Mouse (Mus musculus) MEL (cell line): ENCODE measurements around the gene Stra8. TPM values are rescaled to one million over a fixed set of nuclear protein-coding genes. Genes with fewer than 3 reads are reported as not detected.

Source experiments
- DNase-seq: peaks from one replicate; pipeline ENCODE4 v3.0.0; 2011; ENCODE audit warnings: low read depth, low spot score
- H3K27ac ChIP-seq: 2 replicates; pipeline ENCODE4 v1.5.1; 2012; ENCODE audit warnings: low read depth, mild to moderate bottlenecking, control low read depth, low read length, moderate library complexity; ENCODE audit not compliant: control insufficient read depth
- H3K27me3 ChIP-seq, 2 experiments: fragments of 150-350 bp in 1 of 2; sonication (generic) in 1 of 2; 2 replicates each; pipeline ENCODE4 v1.6.1; 2012; ENCODE audit warnings: low read length in 2 of 2, mild to moderate bottlenecking in 2 of 2, improper control_type of control experiment in 1 of 2, moderate library complexity in 1 of 2; ENCODE audit not compliant: insufficient read depth in 2 of 2, control insufficient read depth in 1 of 2
- H3K36me3 ChIP-seq, 2 experiments: 2 replicates each; pipeline ENCODE4 v1.6.1; 2012 to 2014; ENCODE audit warnings: low read length in 2 of 2, improper control_type of control experiment in 1 of 2, inconsistent platforms in 1 of 2, mild to moderate bottlenecking in 1 of 2; ENCODE audit not compliant: insufficient read depth in 2 of 2, control insufficient read depth in 1 of 2
- H3K4me1 ChIP-seq, 2 experiments: fragments of 150-350 bp in 1 of 2; sonication (generic) in 1 of 2; 2 replicates each; pipeline ENCODE4 v1.6.1; 2012; ENCODE audit warnings: low read length in 2 of 2, improper control_type of control experiment in 1 of 2, mild to moderate bottlenecking in 1 of 2; ENCODE audit not compliant: insufficient read depth in 2 of 2, control insufficient read depth in 1 of 2
- H3K4me3 ChIP-seq, 2 experiments: fragments of 150-350 bp in 1 of 2; sonication (generic) in 1 of 2; 2 replicates each; pipeline ENCODE4 v1.5.1; 2012; ENCODE audit warnings: low read depth in 2 of 2, low read length in 2 of 2, mild to moderate bottlenecking in 2 of 2, moderate library complexity in 2 of 2, control low read depth in 1 of 2, improper control_type of control experiment in 1 of 2; ENCODE audit not compliant: control insufficient read depth in 1 of 2, insufficient read depth in 1 of 2
- H3K79me2 ChIP-seq: 2 replicates; pipeline ENCODE4 v1.6.1; 2012; ENCODE audit warnings: mild to moderate bottlenecking, low read length, moderate library complexity; ENCODE audit not compliant: control insufficient read depth, poor library complexity, insufficient read depth
- H3K9ac ChIP-seq: 2 replicates; pipeline ENCODE4 v1.6.1; 2012; ENCODE audit warnings: low read depth, mild to moderate bottlenecking, control low read depth, low read length, moderate library complexity; ENCODE audit not compliant: control insufficient read depth, poor library complexity, severe bottlenecking
- H3K9me3 ChIP-seq: fragments of 150-350 bp; sonication (generic); replicated peaks from 2 replicates; pipeline ENCODE4 v1.6.1; 2012; ENCODE audit warnings: mild to moderate bottlenecking, low read length, improper control_type of control experiment, moderate library complexity; ENCODE audit not compliant: insufficient read depth
- CTCF ChIP-seq, 3 experiments: IDR thresholded peaks in 2 of 3; conservative IDR thresholded peaks in 1 of 3; 2 replicates each; pipeline ENCODE4 v1.5.1; 2011 to 2012; ENCODE audit warnings: low read length in 3 of 3, low read depth in 2 of 3, mild to moderate bottlenecking in 2 of 3, improper control_type of control experiment in 1 of 3, inconsistent platforms in 1 of 3, mixed read lengths in 1 of 3, moderate library complexity in 1 of 3; ENCODE audit not compliant: control insufficient read depth in 1 of 3, insufficient read depth in 1 of 3, poor library complexity in 1 of 3, severe bottlenecking in 1 of 3
- E2F4 ChIP-seq: IDR thresholded peaks from 2 replicates; pipeline ENCODE4 v1.6.1; 2011; ENCODE audit warnings: low read depth, low read length, improper control_type of control experiment, borderline replicate concordance
- EP300 ChIP-seq, 2 experiments: IDR thresholded peaks; 2 replicates each; pipeline ENCODE4 v1.6.1; 2011; ENCODE audit warnings: improper control_type of control experiment in 2 of 2, low read length in 2 of 2, low read depth in 1 of 2, mild to moderate bottlenecking in 1 of 2
- ETS1 ChIP-seq: IDR thresholded peaks from 2 replicates; pipeline ENCODE4 v1.6.1; 2012; ENCODE audit warnings: low read depth, mild to moderate bottlenecking, inconsistent platforms, low read length, improper control_type of control experiment, moderate library complexity
- GATA1 ChIP-seq: IDR thresholded peaks from 2 replicates; pipeline ENCODE4 v1.6.1; 2011; ENCODE audit warnings: low read depth, low read length, improper control_type of control experiment
- HCFC1 ChIP-seq: IDR thresholded peaks from 2 replicates; pipeline ENCODE4 v1.6.1; 2012; ENCODE audit warnings: low read depth, mild to moderate bottlenecking, inconsistent platforms, low read length, improper control_type of control experiment, moderate library complexity
- MEF2A ChIP-seq: IDR thresholded peaks from 2 replicates; pipeline ENCODE4 v1.6.1; 2014; ENCODE audit warnings: low read depth, mild to moderate bottlenecking, inconsistent platforms, low read length, improper control_type of control experiment; ENCODE audit not compliant: poor library complexity, insufficient replicate concordance, severe bottlenecking; ENCODE audit errors: extremely low read depth
- NRF1 ChIP-seq: IDR thresholded peaks from 2 replicates; pipeline ENCODE4 v1.6.1; 2014; ENCODE audit warnings: low read depth, mild to moderate bottlenecking, inconsistent platforms, low read length, improper control_type of control experiment, moderate library complexity; ENCODE audit not compliant: poor library complexity, insufficient read depth, severe bottlenecking
- RAD21 ChIP-seq: IDR thresholded peaks from 2 replicates; pipeline ENCODE4 v1.6.1; 2011; ENCODE audit warnings: mild to moderate bottlenecking, low read depth, low read length, improper control_type of control experiment
- SIN3A ChIP-seq: IDR thresholded peaks from 2 replicates; pipeline ENCODE4 v1.6.1; 2012; ENCODE audit warnings: low read length, improper control_type of control experiment, inconsistent platforms
- SMC3 ChIP-seq: IDR thresholded peaks from 2 replicates; pipeline ENCODE4 v1.6.1; 2011; ENCODE audit warnings: low read depth, low read length, improper control_type of control experiment
- ZC3H11A ChIP-seq: IDR thresholded peaks from 2 replicates; pipeline ENCODE4 v1.6.1; 2012; ENCODE audit warnings: low read depth, mild to moderate bottlenecking, inconsistent platforms, low read length, improper control_type of control experiment
- ZKSCAN1 ChIP-seq: IDR thresholded peaks from 2 replicates; pipeline ENCODE4 v1.6.1; 2012; ENCODE audit warnings: low read depth, mild to moderate bottlenecking, inconsistent platforms, low read length, improper control_type of control experiment, moderate library complexity
- polyA plus RNA-seq, 2 experiments: library from polyadenylated mRNA; stranded (reverse) in 1 of 2; unstranded in 1 of 2; fragments of >175 nt in 1 of 2; fragments of >200 nt in 1 of 2; gene quantifications; 2 replicates each; pipeline versions ENCODE4 v1.2.1 to v1.2.4; 2012; ENCODE audit warnings: low replicate concordance in 2 of 2, low read depth in 1 of 2; ENCODE audit not compliant: insufficient read length in 2 of 2, insufficient read depth in 1 of 2, missing spikeins in 1 of 2
- total RNA-seq: library from RNA; depleted of rRNA; stranded (reverse); fragments of 300-350 nt; gene quantifications from 2 replicates; pipeline ENCODE4 v1.2.3, GENCODE M21; 2012

Gene Stra8
- total and polyA plus RNA-seq, 3 experiments, result not detected

DNA sequence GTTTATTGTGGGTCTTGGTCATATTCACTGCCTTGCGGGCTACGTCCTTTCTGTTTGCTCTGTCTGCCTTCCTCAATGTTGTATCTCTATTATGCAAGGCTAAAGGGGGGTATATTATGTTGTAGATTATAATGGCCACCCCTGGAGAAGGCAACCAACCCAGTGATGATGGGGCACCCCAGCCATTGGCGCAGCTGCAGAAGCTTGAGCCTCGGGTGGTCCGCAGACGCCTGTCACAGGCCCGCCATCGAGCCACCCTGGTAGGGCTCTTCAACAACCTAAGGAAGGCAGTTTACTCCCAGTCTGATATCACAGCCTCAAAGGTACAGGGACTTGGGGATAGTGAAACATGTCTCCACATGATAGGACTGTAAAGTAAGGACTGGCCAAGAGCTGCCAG lies 7.6 kb downstream of the Stra8 start:
- no peak for TF ChIP-seq SIN3A
- Histone ChIP-seq H3K27ac (no peak overlapping the region), H3K9me3 (no peaks in the 10 kb centered on the region)

DNA sequence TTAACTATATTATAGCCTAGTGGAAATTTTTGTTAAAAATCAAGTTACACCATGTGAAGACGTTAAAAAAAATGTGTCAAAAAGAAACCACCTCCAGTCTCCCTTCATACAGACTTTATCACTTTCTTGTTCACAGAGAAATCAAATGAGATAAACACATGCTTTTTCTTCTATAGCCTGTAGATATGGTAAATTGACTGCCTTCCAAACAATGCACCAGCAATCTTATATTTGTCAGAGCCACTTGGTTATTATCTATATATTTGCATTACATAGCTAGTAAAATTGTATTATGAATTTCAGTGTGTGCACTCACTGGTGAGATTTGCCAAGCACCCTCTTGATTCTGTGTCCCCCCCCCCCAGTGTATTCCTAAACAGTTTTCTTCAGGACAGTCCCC lies 12.7 kb downstream of the Stra8 start:
- no peaks in the 10 kb centered on the region for H3K36me3 ChIP-seq
- no peaks in the 10 kb centered on the region for H3K27me3 ChIP-seq
- H3K9ac ChIP-seq, result no peak overlapping the region
- DNase-seq, result no peak
- no peaks in the 10 kb centered on the region for H3K9me3 ChIP-seq
- H3K4me1 ChIP-seq, result no peaks in the 10 kb centered on the region
- TF ChIP-seq GATA1, result 0 out of 2 replicates have a peak, but pooled peaks have one; percentile 21
- TF ChIP-seq EP300 (IDR thresholded peaks at IDR 0.05; ENCODE audit: low read depth in 1 of 2, low read length in 2 of 2), result peak in 1 of 2 experiments; percentile 27; a peak in 1 of 4 replicates
- TF ChIP-seq ETS1, result no peak
- no peak overlapping the region for H3K4me3 ChIP-seq
- H3K27ac ChIP-seq, result no peak overlapping the region
- no peaks in the 10 kb centered on the region for H3K79me2 ChIP-seq

More for the DNA sequence above, 7.6 kb downstream of the Stra8 start:
- no peaks in the 10 kb centered on the region for H3K79me2 ChIP-seq
- no peaks in the 10 kb centered on the region for H3K36me3 ChIP-seq
- no peak overlapping the region for H3K9ac ChIP-seq
- H3K4me3 ChIP-seq, result no peak overlapping the region
- DNase-seq, result no peak
- H3K4me1 ChIP-seq, result no peaks in the 10 kb centered on the region
- H3K27me3 ChIP-seq, result no peaks in the 10 kb centered on the region

DNA sequence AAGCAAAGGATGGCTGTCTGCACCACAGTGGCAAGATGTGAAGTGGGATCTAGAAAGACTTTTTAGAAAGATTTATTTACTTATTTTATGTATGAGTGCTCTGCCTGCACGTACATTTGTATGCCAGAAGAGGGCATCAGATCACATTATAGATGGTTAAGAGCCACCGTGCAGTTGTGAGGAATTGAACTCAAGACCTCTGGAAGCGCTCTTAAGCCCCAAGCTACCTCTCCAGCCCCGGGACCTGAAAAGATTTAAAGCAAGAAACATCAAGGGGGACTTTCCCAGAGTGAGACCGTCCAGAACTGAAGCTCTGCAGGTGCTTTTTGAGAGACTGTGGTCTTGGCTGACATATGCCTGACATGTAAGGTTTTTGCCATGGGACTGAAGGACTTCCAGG lies 16.8 kb downstream of the Stra8 start:
- Histone ChIP-seq H3K9me3 (no peaks in the 10 kb centered on the region), H3K27ac (no peak overlapping the region), H3K4me3 (no peak overlapping the region), H3K36me3 (no peaks in the 10 kb centered on the region), H3K79me2 (no peaks in the 10 kb centered on the region), H3K27me3 (no peaks in the 10 kb centered on the region)
- DNase-seq, result peak; percentile 43
- TF ChIP-seq EP300 (IDR thresholded peaks at IDR 0.05; ENCODE audit: low read depth in 1 of 2, low read length in 2 of 2) (no peak), CTCF (IDR thresholded peaks at IDR 0.05 in 2 of 3, conservative IDR thresholded peaks at IDR 0.05 in 1 of 3; ENCODE audit: control insufficient read depth in 1 of 3, insufficient read depth in 1 of 3, low read depth in 2 of 3, low read length in 3 of 3, poor library complexity in 1 of 3, severe bottlenecking in 1 of 3) (peak in 2 of 3 experiments; percentile 22 to 56; a peak in 3 of 6 replicates), RAD21 (peak; percentile 47), ZC3H11A (0 out of 2 replicates have a peak, but pooled peaks have one; percentile 34), SMC3 (peak; percentile 60), ETS1 (no peak)
- TF ChIP-seq, all 39 proteins: peak for 4
- Histone ChIP-seq H3K4me1 (no peaks in the 10 kb centered on the region), H3K9ac (no peak overlapping the region)

DNA sequence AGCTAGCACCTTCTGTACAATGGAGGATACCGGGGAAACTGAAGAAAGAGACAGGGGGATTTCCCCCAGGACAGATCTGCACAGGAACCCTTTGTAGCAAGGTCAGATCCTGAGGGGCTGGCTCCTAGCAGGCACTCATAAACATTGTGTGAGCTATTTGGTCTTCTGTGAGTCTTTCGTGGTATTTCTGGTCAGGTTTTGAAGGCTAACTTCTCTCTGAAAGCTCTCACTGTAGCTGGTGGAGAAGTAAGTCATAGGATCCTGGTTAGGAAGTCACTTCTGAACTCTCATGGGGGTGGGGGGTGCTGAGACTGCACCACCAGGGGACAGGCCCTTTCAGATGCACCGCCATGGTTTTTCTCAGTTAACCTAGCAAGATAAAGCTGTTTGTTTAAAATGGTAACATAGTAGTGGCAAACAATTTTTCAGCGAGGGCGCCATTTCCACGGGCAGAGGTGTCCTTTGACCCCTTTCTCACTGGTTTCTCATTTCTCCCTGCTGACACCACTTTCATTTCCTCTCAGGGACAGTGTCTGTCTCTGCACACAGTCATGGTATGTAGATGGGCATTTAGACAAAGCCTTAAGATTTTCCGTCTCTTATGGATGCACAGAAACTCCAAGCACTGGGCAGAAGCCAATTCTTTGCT lies 18.4 kb downstream of the Stra8 start:
- no peak overlapping the region for H3K4me3 ChIP-seq
- no peaks in the 10 kb centered on the region for H3K9me3 ChIP-seq
- no peak for DNase-seq
- TF ChIP-seq E2F4 (no peak), MEF2A (no peak), NRF1 (no peak), HCFC1 (no peak), ZKSCAN1 (no peak)
- no peak overlapping the region for H3K9ac ChIP-seq
- H3K79me2 ChIP-seq, result no peaks in the 10 kb centered on the region
- H3K27me3 ChIP-seq, result no peaks in the 10 kb centered on the region
- H3K4me1 ChIP-seq, result no peaks in the 10 kb centered on the region
- no peak overlapping the region for H3K27ac ChIP-seq
- peaks cover 0 to 2% of the 10 kb centered on the region in 2 experiments; a peak in 1 of 4 replicates for H3K36me3 ChIP-seq
